Mouse (Mus musculus) megakaryocyte, embryonic 14.5 days (primary cell): ENCODE measurements around the gene Slx1b.

Experiments used
- FLI1 ChIP-seq: IDR thresholded peaks from 2 replicates; pipeline ENCODE4 v1.6.1; 2012; ENCODE audit warnings: low read length, inconsistent platforms, mixed read lengths
- GATA1 ChIP-seq: IDR thresholded peaks from 3 replicates; pipeline ENCODE4 v1.6.1; 2012; ENCODE audit warnings: mixed read lengths, low read length, inconsistent platforms, borderline replicate concordance

GRCm38 (mm10) chr7:126668452-126668851 lies 27.1 kb downstream of the Slx1b start:
- TF ChIP-seq GATA1 (no peak), FLI1 (no peak)
